Mouse (Mus musculus) hindbrain, embryonic 16.5 days (tissue): Measurements from ENCODE around the gene Myof. TPM values are rescaled to one million over a fixed set of nuclear protein-coding genes. Genes with fewer than 3 reads are reported as not detected.

Experiments used
- ATAC-seq: fragments of 200-750 bp; cut with Nextera tagmentation; 2 replicates; pipeline ENCODE4 v1.8.0; 2017; ENCODE audit warnings: moderate TSS enrichment, moderate library complexity
- H3K27ac ChIP-seq: fragments of 300-500 bp; sonication (generic); 2 replicates; pipeline ENCODE4 v1.5.1; 2014; ENCODE audit warnings: low read depth, mild to moderate bottlenecking, control low read depth, low read length, moderate library complexity
- H3K27me3 ChIP-seq: fragments of 300-500 bp; sonication (generic); replicated peaks from 2 replicates; pipeline ENCODE4 v1.6.1; 2014; ENCODE audit warnings: low read length; ENCODE audit not compliant: control insufficient read depth, insufficient read depth
- H3K36me3 ChIP-seq: fragments of 300-500 bp; sonication (generic); 2 replicates; pipeline ENCODE4 v1.6.1; 2014; ENCODE audit warnings: mild to moderate bottlenecking, low read length, moderate library complexity, mixed read lengths; ENCODE audit not compliant: control insufficient read depth, insufficient read depth
- H3K4me1 ChIP-seq: fragments of 300-500 bp; sonication (generic); 2 replicates; pipeline ENCODE4 v1.6.1; 2014; ENCODE audit warnings: low read depth, low read length; ENCODE audit not compliant: control insufficient read depth, insufficient read depth
- H3K4me2 ChIP-seq: fragments of 300-500 bp; sonication (generic); 2 replicates; pipeline ENCODE4 v1.6.1; 2014; ENCODE audit warnings: mild to moderate bottlenecking, low read length, control low read depth, moderate library complexity
- H3K4me3 ChIP-seq: fragments of 300-500 bp; sonication (generic); 2 replicates; pipeline ENCODE4 v1.5.1; 2014; ENCODE audit warnings: mild to moderate bottlenecking, low read length, control low read depth, moderate library complexity
- H3K9ac ChIP-seq: fragments of 300-500 bp; sonication (generic); 2 replicates; pipeline ENCODE4 v1.6.1; 2014; ENCODE audit warnings: low read depth, mild to moderate bottlenecking, control low read depth, low read length, moderate library complexity
- H3K9me3 ChIP-seq: fragments of 300-500 bp; sonication (generic); 2 replicates; pipeline ENCODE4 v1.6.1; 2014; ENCODE audit warnings: mild to moderate bottlenecking, low read length, moderate library complexity; ENCODE audit not compliant: control insufficient read depth
- WGBS: fragments of 180-500 bp; shearing (Covaris S2); extraction: QIAGEN DNeasy Blood & Tissue Kit; methylation state at CpG from one replicate; pipeline ENCODE4 v1.1.7; 2014; 5-methylcytosine and 5-hydroxymethylcytosine counted together
- polyA plus RNA-seq: library from polyadenylated mRNA; unstranded; fragments of >200 nt; fragmentation: Nextera tagmentation; extraction: Ambion mirVana; gene quantifications from 2 replicates; pipeline ENCODE4 v1.2.1, GENCODE M21; 2015

The Myof gene
- polyA plus RNA-seq, 1 experiment from 2014 or later, result 1.6 TPM

GRCm38 (mm10) chr19:37999941-38000340 is 43.4 kb downstream of the Myof start:
- no peak overlapping the region for H3K4me2 ChIP-seq
- no peaks in the 10 kb centered on the region; the same call in 1 of the 2 replicates for H3K4me1 ChIP-seq
- H3K36me3 ChIP-seq, result no peaks in the 10 kb centered on the region
- 94% methylated on average over 2 of the region's 2 CpGs for WGBS
- no peaks in the 10 kb centered on the region for H3K9me3 ChIP-seq
- no peaks in the 10 kb centered on the region for H3K27me3 ChIP-seq
- H3K4me3 ChIP-seq, result no peak overlapping the region
- no peak overlapping the region for H3K9ac ChIP-seq
- no peak overlapping the region for H3K27ac ChIP-seq
- ATAC-seq, result no peak

DNA sequence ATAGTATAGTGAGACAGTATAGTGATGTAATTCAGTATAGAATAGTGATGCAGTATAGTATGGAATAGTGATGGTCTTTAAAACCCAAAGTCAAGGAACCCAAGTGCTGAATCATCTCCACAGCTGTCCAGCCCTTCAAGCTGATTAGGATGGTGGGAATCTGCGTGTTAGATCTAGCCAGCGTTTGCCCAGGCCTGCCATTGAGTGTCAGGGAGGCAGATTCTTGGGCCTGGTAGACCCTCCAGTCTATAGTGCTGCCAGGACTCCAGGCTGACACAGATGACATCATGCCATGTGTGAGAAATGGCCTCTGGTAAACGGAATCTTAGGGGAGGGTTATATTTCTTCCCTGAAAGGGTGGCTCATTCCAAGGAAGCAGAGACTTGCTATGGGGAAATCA is 49.1 kb downstream of the Myof start:
- Histone ChIP-seq H3K9ac (no peak overlapping the region), H3K4me2 (no peak overlapping the region), H3K4me1 (peaks cover 7% of the 10 kb centered on the region), H3K4me3 (no peak overlapping the region), H3K27me3 (no peaks in the 10 kb centered on the region), H3K36me3 (no peaks in the 10 kb centered on the region), H3K9me3 (no peaks in the 10 kb centered on the region), H3K27ac (no peak overlapping the region)
- 84% methylated on average over 3 of the region's 3 CpGs for WGBS
- ATAC-seq, result no peak

- H3K9me3 ChIP-seq, result no peaks in the 10 kb centered on the region
- WGBS, result 44% methylated on average over 2 of the region's 2 CpGs
- H3K4me1 ChIP-seq, result peaks cover 7% of the 10 kb centered on the region
- H3K27me3 ChIP-seq, result no peaks in the 10 kb centered on the region
- 0 out of 2 replicates have a peak overlapping the region, but pooled peaks have one; percentile 3 for H3K4me2 ChIP-seq
- H3K27ac ChIP-seq, result peak overlapping the region; percentile 53
- H3K4me3 ChIP-seq, result no peak overlapping the region
- ATAC-seq, result peak; percentile 58
- H3K36me3 ChIP-seq, result no peaks in the 10 kb centered on the region
- no peak overlapping the region for H3K9ac ChIP-seq
Measured at GRCm38 (mm10) chr19:37992184-37992554, 51.2 kb downstream of the Myof start.

DNA sequence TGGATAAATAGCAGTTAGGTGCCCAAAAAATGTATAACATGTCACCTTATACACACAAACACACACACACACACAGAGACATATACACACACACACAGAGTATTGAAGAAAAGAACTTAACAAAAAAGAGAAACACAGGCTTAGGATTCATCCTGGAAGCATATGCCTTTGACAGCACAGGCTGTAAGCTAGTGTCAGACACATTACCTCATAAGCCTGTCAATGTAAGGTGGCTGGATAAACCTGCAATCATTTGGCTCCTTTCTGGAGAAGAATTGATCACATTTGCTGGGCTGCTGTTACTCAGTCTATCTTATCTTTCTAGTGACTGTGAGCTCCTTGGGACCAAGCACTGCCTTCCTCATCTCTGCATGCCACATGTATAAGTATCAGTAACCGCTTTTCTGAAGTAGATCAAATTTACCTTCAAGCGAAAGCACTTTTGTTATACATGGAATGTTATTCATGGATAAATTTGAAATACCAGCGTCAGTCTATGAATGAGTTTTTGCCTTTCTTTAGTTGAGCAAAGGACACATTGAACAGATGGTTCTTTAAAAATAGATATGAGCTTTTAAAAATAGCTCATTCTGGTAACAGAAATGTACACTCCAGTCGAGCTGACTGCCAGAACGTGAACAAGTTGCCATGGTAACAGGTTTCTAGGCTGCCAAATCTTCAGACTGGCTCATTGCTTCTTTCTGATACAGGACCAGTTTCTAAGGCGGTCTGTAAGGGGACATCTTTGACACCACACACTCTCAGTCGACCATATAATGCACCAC is 51.8 kb downstream of the Myof start:
- Histone ChIP-seq H3K27ac (peak overlapping the region; percentile 72), H3K36me3 (no peaks in the 10 kb centered on the region), H3K4me3 (no peak overlapping the region), H3K4me1 (peaks cover 7% of the 10 kb centered on the region), H3K9ac (no peak overlapping the region), H3K27me3 (no peaks in the 10 kb centered on the region), H3K4me2 (0 out of 2 replicates have a peak overlapping the region, but pooled peaks have one; percentile 3), H3K9me3 (no peaks in the 10 kb centered on the region)
- ATAC-seq, result peak; percentile 94
- 25% methylated on average over 7 of the region's 7 CpGs for WGBS

- peaks cover 7% of the 10 kb centered on the region for H3K4me1 ChIP-seq
Measured at GRCm38 (mm10) chr19:37989971-37990370, 53.4 kb downstream of the Myof start.

GRCm38 (mm10) chr19:37988156-37988555 is 55.2 kb downstream of the Myof start:
- H3K4me1 ChIP-seq, result peaks cover 7% of the 10 kb centered on the region
- WGBS, result 74% methylated on average over 4 of the region's 4 CpGs
- no peak overlapping the region for H3K27ac ChIP-seq
- no peaks in the 10 kb centered on the region for H3K36me3 ChIP-seq
- H3K9me3 ChIP-seq, result no peaks in the 10 kb centered on the region
- H3K9ac ChIP-seq, result no peak overlapping the region
- no peak overlapping the region for H3K4me2 ChIP-seq
- H3K27me3 ChIP-seq, result no peaks in the 10 kb centered on the region
- no peak overlapping the region for H3K4me3 ChIP-seq
- no peak for ATAC-seq

More at GRCm38 (mm10) chr19:37989971-37990370, 53.4 kb downstream of the Myof start:
- Histone ChIP-seq H3K9ac (no peak overlapping the region), H3K27me3 (no peaks in the 10 kb centered on the region), H3K9me3 (no peaks in the 10 kb centered on the region), H3K4me3 (no peak overlapping the region), H3K4me2 (no peak overlapping the region), H3K36me3 (no peaks in the 10 kb centered on the region), H3K27ac (no peak overlapping the region)
- WGBS, result 74% methylated on average over 2 of the region's 2 CpGs
- ATAC-seq, result no peak

DNA sequence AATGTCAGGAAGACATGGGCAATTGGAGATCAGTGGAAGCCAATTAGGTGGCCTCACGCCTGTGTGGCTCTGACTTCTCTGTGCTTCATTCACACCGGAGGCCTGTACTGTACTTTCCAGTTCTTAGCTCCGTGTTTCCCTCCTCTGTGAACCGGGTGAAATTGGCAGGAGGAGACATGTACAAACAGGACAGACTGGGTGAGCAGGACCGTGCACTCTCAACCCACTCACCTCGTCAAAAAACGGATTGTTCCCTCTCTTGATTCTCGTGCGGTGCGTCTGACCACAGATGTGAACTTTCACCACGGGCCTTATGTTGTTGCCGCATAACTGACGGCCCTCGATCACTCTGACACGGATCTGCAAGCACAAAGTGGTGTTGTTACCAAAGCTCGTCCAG is 57.6 kb downstream of the Myof start:
- no peak overlapping the region for H3K4me2 ChIP-seq
- H3K36me3 ChIP-seq, result no peaks in the 10 kb centered on the region
- H3K27ac ChIP-seq, result no peak overlapping the region
- no peak overlapping the region for H3K4me3 ChIP-seq
- H3K4me1 ChIP-seq, result no peaks in the 10 kb centered on the region
- no peaks in the 10 kb centered on the region for H3K27me3 ChIP-seq
- no peak for ATAC-seq
- no peak overlapping the region for H3K9ac ChIP-seq
- H3K9me3 ChIP-seq, result no peaks in the 10 kb centered on the region
- WGBS, result 90% methylated on average over 16 of the region's 16 CpGs

DNA sequence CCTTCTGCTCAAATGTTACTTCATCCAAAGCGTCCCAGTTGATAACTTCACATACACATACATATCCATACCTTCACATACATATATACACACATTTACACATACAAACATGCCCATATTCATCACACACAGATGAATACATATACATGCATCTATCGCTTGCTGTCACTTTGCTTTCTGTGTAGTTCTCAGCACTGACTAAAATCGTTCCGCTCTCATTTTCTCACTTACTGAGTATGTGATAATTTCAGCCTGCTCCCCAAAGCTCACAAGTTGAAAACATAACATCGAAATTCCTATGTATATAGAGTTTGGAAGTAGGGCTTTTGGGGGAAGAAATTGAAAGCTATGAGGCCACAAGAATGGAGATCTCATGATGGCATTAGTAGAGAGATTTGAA is 67.4 kb downstream of the Myof start:
- WGBS, result 93% methylated on average over 5 of the region's 5 CpGs
- no peaks in the 10 kb centered on the region for H3K9me3 ChIP-seq
- no peaks in the 10 kb centered on the region for H3K36me3 ChIP-seq
- H3K4me2 ChIP-seq, result no peak overlapping the region
- H3K9ac ChIP-seq, result no peak overlapping the region
- no peak overlapping the region for H3K27ac ChIP-seq
- no peaks in the 10 kb centered on the region for H3K27me3 ChIP-seq
- H3K4me3 ChIP-seq, result no peak overlapping the region
- H3K4me1 ChIP-seq, result no peaks in the 10 kb centered on the region
- no peak for ATAC-seq

- no peak overlapping the region for H3K9ac ChIP-seq
- no peaks in the 10 kb centered on the region for H3K36me3 ChIP-seq
- no peaks in the 10 kb centered on the region for H3K4me1 ChIP-seq
- ATAC-seq, result no peak
- no peak overlapping the region for H3K27ac ChIP-seq
- 80% methylated on average over 4 of the region's 4 CpGs for WGBS
- no peaks in the 10 kb centered on the region for H3K9me3 ChIP-seq
- H3K4me2 ChIP-seq, result no peak overlapping the region
- no peak overlapping the region for H3K4me3 ChIP-seq
- no peaks in the 10 kb centered on the region for H3K27me3 ChIP-seq
Measured at GRCm38 (mm10) chr19:37970571-37970970, 72.8 kb downstream of the Myof start.
